Mouse (Mus musculus) layer of hippocampus, adult 8-10 months (tissue): ENCODE results near the gene Mrpl33. TPM values are rescaled to one million over a fixed set of nuclear protein-coding genes. Genes with fewer than 3 reads are reported as not detected.

Source experiments
- DNase-seq, 2 experiments: peaks; one replicate each; pipeline ENCODE4 v3.0.0; 2022; ENCODE audit warnings: low spot score in 2 of 2
- microRNA-seq, 2 experiments: library from miRNA; unstranded; fragments of <30 nt; microRNA quantifications; one replicate each; pipeline ENCODE4 v1.2.0; 2022
- total RNA-seq, 4 experiments: library from RNA; stranded (reverse); gene quantifications; 2 replicates each; pipeline ENCODE4 v1.2.4; 2022

Mrpl33 gene
- total RNA-seq, 4 experiments from 2014 or later = 87.4 to 102 (median 95.8) TPM

DNA sequence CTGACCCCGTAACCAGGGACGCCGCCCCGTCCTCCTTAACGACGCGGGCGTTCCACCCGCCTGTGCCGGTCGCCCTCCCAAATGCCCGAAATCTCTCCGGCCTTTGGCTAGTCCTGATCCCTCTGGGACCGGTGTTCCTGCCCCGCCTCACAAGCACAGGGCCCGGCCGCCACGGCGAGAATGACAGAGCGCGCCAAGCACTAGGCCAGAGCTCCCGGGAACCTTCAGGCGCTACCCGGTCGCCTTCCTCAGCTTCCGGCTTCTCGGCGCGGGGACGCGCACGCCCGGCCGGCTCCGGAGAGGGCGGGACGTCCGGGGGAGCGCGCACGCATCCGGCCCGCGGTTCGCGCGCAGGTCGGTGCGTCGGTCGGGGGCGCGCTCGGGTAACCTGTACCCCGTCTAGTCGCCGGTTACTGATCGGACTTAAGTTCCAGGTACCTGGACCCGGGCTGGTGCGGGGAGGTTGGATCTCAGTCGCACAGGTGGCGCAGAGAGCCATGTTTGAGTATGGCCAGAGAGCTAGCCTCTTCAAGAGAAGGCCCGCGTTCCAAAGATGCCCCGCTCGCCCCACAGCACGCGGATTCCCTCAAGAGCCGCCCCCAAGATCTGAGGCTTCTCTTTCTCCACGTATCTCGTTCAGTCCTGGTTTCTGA lies 101.0 kb downstream of the Mrpl33 start, which contains the start of gene Babam2:
Gene Babam2, plus strand, starts transcription at position 41 of the 653 bp plus-strand sequence.
- peak; percentile 83 to 85 for DNase-seq

DNA sequence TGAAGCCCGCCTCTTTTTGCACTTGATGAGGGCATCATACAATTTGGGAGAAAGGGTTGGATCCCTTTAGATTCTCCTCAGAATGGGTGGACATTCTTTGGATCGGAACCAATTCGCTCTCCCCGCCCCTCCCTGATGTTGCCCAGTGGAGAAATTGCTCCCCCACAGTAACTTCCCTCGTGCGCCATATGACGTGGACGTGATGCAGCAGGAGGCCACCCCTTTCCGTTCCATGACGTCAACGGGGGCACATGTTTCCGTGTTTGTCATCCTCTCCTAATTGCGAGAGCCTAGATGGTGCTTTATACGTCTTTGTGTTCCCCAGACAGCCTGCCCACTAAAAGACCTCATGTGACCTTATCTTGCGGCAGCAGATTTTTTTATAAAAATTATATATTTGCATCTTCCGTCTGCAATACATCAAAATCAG lies 101.6 kb downstream of the Mrpl33 start:
- DNase-seq = peak; percentile 81 to 84

DNA sequence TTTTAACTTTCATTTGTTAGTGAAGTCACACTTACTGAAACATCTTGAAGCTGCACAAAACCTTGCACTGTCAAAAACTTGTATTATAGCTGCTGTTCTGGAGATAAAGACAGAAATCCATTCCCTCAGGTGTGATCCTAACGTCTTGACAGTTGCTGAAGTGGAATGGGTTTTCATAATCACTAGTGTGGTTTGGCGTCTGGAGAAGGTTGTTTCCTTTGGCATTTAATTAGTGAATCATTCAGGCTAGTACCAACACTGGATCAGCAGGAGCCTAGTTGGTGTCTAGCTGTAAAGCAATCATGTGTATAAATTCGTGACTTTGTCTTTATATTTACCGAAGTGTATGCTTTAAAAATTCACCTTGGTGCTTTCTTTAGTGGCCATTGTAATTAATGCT lies 102.2 kb downstream of the Mrpl33 start:
- DNase-seq = no peak

DNA sequence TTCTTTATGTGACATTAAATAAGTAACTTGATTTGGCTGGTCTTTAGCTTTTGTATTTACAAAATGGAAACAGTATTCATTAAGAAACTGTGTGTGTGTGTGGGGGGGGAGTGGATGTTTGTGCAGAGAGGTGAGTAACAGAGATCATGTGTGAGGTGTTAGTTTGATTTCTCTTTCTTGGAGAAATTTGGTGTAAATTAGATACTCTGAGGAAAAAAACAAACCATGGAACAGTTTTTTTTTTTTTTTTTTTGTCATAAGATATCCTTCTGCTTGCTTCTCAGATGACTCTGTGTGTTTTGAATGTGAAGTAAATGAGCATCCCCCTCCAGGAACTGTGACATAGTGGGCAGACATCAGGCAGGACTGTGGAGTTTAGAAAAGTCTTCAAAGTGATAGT lies 102.7 kb downstream of the Mrpl33 start:
- no peak for DNase-seq

DNA sequence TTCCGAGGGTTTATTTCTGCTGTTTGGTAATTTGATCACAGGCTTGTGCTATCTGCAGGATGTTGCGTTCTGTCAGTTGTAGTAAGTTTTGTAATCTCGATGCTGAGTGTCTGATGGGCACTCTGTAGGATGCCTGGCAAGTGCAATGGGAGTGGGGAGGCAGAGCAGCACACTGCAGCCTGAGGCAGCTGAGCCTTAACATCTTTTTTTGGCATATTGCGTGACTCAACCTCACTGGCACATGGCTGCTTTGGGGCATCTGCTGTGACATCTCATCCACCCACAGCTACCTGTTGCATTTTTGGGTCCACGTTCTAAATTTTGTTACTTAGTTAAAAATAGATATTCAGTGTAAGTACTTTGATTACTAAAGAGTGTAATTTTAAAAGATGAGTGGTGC lies 108.2 kb downstream of the Mrpl33 start:
- peak; percentile 64 to 78 for DNase-seq

DNA sequence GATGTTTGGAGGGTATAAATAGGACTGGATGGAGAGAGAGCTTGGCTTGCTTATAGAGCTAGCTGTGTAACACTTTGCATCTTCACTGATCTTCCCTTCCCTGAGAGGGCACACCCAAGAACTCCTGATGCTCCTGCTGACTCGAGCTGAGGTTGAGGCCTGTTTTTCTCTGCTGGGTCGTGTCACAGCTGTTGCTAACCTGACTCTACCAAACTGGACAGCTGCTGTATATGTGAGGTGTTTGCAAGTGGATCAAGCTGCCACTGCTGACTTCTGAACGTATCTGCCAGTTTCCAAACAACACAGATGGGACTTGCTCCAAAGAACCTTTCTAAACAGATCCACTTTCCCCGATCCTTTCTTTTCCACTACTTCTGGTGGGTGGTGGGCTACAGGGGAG lies 110.1 kb downstream of the Mrpl33 start:
- no peak for DNase-seq

DNA sequence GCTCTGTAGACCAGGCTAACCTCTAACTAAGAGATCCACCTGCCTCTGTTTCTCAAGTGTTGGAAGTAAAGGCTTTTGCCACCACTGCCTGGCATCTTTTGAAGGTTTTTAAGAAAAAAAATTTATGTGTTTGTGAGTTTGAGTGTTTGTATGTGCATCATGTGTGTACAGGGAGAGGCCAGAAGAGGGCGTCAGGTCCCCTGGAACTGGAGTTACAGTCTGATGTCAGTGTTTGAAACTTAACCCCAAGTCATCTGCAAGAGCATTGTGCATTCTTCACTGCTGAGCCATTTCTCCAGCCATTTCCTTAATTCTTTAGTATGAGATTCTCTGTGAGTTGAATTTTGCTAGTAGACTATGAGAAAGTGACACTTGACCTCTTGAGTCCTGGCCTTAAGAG lies 112.7 kb downstream of the Mrpl33 start:
- no peak for DNase-seq

DNA sequence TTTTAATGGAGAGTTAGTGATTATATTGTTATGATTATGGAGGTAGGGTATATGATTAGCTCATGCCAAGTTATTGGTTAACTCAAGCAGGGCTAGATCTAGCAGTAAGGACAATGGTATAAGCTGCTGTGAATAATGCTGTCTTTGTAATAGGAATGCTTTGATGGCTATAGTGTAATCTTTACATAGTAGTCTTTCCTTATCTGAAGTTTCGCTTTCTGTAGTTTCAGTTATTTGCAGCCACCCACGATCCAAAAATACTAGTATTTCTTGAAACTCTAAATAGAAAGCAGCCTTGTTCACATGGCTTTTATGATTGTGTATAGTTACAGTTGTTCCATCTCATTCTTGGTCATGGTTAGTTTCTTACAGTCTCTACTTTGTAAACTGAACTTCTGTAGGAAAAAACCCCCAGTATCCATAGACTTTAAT lies 116.6 kb downstream of the Mrpl33 start:
- no peak for DNase-seq

DNA sequence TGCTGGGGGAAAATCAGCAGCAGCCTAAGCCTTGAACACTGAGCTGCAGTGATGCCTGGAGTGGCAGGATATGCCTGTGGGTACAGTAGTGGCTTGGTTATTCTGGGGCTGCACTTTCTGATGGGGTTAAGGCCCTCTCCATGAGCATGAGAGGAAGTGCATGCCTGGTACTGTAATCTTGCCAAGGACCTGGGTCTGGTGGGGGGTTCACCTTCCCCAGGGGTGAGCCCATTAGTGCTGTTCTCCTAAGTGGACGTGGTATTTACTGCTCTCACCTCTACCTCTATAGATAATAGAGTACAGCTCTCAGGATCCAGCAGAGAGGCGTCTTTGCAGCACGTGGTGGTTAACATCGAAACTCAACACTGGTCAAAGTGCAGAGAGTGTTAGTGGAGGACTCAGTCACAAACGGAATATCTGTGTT lies 117.1 kb downstream of the Mrpl33 start:
- DNase-seq = no peak

Small RNA genes within 50 kb of the gene (microRNA-seq; reads per million reads assigned to microRNA genes)
- 0 reads per million in 2 experiments for gene Mir3473e

Other genes with a start within 250 kb of the Mrpl33 start
- gene Zfp512, start 144.5 kb upstream of the Mrpl33 start, total RNA-seq = 10 to 100 TPM; 50.2 to 52.5 (median 52.1) TPM
- gene 4930548H24Rik, start 111.2 kb upstream of the Mrpl33 start, total RNA-seq = under 1 TPM in 2 of 4 experiments, not detected in 2; 0.25 to 0.27 TPM
- 10 to 100 TPM; 31.1 to 39.7 (median 35.2) TPM for gene Gpn1, start 102.2 kb upstream of the Mrpl33 start, total RNA-seq
- gene Slc4a1ap, start 69.9 kb upstream of the Mrpl33 start, total RNA-seq = 10 to 100 TPM; 49.5 to 55.8 (median 52.1) TPM
- 10 to 100 TPM; 18.0 to 20.3 (median 19.2) TPM for gene Supt7l, start 69.1 kb upstream of the Mrpl33 start, total RNA-seq
- 1 to 10 TPM; 2.7 to 6.0 (median 4.3) TPM for gene Rbks, start 100.7 kb downstream of the Mrpl33 start, total RNA-seq
- gene Babam2, start 100.7 kb downstream of the Mrpl33 start, total RNA-seq = 10 to 100 TPM; 49.4 to 52.1 (median 50.4) TPM